Mouse (Mus musculus) effector memory CD4-positive, alpha-beta T cell, adult 7 months (primary cell): Measurements from ENCODE around the gene Prph. TPM values are rescaled to one million over a fixed set of nuclear protein-coding genes. Genes with fewer than 3 reads are reported as not detected.

Source experiments
- polyA plus RNA-seq: library from polyadenylated mRNA; unstranded; fragments of 100-300 nt; shearing (Covaris generic); gene quantifications from one replicate; pipeline ENCODE4 v1.2.1, GENCODE M21; 2017

Gene Prph
- polyA plus RNA-seq = not detected

DNA sequence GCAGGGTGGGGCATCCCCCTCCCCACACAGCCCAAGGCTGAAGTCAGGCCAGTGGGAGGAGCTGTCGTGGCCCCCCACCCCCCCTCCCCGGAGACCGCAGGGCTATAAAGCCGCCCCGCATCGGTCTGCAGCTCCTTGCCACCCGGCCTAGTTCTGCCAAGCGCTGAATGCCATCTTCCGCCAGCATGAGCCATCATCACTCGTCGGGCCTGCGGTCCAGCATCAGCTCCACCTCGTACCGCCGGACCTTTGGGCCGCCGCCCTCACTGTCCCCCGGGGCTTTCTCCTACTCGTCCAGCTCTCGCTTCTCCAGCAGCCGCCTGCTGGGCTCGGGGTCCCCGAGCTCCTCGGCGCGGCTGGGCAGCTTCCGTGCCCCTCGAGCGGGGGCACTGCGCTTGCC is at the start of gene Prph:
Gene Prph (plus strand): TSS at position 135 of the 400 bp plus-strand sequence.

DNA sequence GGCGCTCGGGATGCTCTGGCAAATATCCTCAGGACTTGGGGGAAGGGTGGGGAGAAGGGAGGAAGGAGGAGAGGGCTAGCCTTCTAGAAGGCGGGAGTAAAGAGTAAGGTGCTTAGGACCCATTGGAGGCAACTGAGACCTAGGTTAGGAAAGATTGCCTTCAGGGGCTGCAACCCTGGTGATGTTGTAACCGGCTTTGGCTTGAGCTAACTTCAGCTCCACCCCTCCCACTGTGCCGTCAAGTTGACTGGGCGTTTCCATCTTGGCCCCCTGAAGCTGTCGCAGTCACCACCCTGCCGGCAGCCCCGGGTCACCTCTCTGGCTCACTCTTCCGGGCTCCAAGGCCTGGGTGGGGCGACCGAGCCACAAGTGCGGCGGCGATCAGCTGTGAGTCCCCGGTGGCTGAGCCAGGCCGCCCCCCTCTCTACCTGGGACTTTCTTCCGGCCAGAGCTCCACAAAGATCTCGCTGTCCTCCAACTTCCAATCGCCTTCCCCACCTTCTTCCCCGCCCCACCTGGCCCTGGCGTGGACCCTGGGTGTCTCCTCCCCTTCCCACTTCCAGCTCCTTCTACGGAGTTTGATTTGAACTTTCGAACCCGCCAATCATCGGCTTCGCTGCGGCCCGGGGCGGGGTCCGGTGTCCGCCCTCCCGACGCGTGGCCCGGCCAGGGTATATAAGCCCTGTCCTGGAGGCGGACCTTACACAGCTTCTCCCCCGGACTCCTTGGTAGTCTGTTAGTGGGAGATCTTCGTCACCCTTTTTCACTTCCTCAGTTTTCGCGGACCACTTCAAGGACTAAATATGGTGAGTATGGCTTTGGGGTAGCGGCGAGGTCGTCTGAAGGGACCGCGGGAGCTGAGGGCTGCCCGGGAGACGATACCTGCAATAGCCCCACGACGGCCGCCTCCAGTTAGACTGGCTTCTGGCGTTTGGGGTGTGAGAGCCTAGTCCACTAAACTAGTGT is 25.1 kb upstream of the Prph start, which contains the start of gene Tuba1c:
Gene Tuba1c (plus strand): TSS at position 273 of the 966 bp plus-strand sequence.

DNA sequence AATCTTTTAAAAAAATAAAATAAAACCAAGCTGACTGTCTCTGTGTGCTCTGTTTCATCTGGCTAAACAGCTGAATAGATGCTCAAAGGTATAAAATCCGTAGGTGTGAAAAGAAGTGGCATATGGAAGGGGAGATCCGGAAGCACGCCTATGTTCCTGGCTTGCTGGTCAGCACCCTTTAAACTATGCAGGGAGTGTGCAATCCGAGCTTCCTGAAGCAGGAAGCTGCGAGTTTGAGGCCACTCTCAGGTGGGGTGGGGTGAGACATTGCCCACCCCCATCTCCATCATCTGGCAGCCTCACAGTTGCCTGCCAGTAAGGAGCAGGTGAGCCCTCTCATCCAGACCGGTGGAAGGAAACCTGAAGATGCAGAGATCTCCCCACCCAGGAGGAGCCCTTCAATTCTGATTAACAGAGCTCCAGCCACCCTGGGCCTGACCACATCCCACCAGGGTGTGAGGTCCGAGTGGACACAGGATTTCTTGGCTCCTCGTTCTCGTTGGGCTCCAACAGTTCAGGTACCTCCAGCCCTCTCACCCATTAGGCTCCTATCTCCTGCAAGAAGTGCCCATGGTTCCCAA is 19.1 kb downstream of the Prph start, which contains the start of gene Troap:
Gene Troap (plus strand): TSS at position 557 of the 581 bp plus-strand sequence.

DNA sequence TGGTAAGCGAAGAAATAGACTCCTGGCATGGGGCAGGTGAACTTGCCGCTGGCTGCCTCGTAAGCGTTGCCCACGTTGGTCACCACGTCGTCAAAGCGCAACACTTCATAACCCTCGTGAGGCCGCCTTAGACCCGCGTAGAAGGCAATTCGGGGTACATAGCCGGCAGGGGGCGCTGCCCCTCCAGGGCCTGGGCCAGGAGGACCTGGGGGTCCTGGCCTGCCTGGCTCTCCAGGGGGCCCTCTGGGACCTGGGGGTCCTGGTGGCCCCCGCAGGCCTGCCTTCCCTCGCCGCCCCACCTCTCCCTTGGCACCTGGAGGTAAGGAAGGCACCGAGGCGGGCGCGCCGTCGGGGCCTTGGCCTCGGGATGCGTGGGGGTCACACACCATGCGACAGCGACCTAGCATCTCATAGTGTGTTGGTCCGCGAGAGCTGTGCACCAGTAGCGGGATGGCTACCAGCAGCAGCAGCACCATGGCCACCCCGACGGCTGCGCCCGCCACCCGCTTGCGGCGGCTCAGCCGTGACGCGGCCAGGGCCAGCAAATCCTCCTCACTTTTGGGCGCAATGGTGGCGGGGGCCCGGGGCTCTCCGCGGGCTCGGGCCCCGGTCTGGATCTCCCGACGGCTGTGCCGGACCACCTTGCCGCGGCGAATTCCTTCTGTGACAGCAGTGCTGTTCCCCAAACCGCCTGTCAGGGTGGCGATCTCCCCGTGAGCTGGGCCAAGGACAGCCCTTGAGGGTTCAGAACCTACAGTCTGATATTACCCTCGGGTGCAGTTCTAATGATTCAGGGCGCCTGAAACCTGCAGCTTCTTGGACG is 32.5 kb downstream of the Prph start, which contains the start of gene C1ql4:
Gene C1ql4 (minus strand): TSS at position 565 of the 823 bp plus-strand sequence.

DNA sequence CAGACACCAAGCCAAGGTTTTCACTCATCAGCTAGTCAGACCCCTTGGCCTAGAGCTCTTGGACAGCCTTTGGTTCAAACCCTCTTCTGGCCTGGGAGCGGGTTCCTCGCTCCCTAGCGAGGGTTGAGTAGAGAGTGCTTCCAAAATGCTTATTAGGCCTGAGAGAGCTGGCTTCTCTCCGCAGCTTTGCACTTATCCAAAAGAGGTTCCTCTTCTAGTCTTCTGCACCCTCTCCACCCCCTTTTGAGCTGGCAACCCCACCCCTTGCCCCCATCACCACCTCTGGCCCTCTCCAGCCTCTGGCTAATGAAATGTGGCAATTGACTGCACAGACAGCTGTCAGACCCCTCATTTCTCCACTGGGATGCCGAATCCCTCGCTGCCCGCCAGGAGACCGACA is 37.9 kb downstream of the Prph start, which contains the start of gene Dnajc22:
Gene Dnajc22 (plus strand): TSS at position 301 of the 400 bp plus-strand sequence.

Other genes with a start within 250 kb of the Prph start
- gene Ddn, start 245.7 kb upstream of the Prph start, polyA plus RNA-seq = 0.20 TPM
- gene Prkag1, start 223.7 kb upstream of the Prph start, polyA plus RNA-seq = 111 TPM
- 21.8 TPM for gene Kmt2d, start 184.0 kb upstream of the Prph start, polyA plus RNA-seq
- 29.6 TPM for gene Rhebl1, start 160.6 kb upstream of the Prph start, polyA plus RNA-seq
- gene Dhh, start 156.6 kb upstream of the Prph start, polyA plus RNA-seq = 0.09 TPM
- gene Lmbr1l, start 136.9 kb upstream of the Prph start, polyA plus RNA-seq = 95.0 TPM
- 267 TPM for gene Tuba1b, start 120.6 kb upstream of the Prph start, polyA plus RNA-seq
- not detected for gene Gm49450, start 101.6 kb upstream of the Prph start, polyA plus RNA-seq
- 205 TPM for gene Tuba1a, start 101.5 kb upstream of the Prph start, polyA plus RNA-seq
- gene Tuba1c, start 25.3 kb upstream of the Prph start, polyA plus RNA-seq = 35.8 TPM
- not detected for gene Troap, start 19.4 kb downstream of the Prph start, polyA plus RNA-seq
- not detected for gene C1ql4, start 32.6 kb downstream of the Prph start, polyA plus RNA-seq
- gene Dnajc22, start 38.0 kb downstream of the Prph start, polyA plus RNA-seq = 0.33 TPM
- 1.3 TPM for gene Spats2, start 70.7 kb downstream of the Prph start, polyA plus RNA-seq
- gene Kcnh3, start 169.7 kb downstream of the Prph start, polyA plus RNA-seq = 1.5 TPM
- gene Mcrs1, start 196.8 kb downstream of the Prph start, polyA plus RNA-seq = 71.0 TPM
- 12.8 TPM for gene Prpf40b, start 239.9 kb downstream of the Prph start, polyA plus RNA-seq
- gene Fam186b, start 240.7 kb downstream of the Prph start, polyA plus RNA-seq = 0.20 TPM